Mouse (Mus musculus) forebrain, embryonic 13.5 days (tissue): ENCODE data around the gene Gpx4. TPM values are rescaled to one million over a fixed set of nuclear protein-coding genes. Genes with fewer than 3 reads are reported as not detected.
"Not testable (repeated sequence)": the region's sequence is repeated elsewhere in the genome, so short reads cannot be mapped to it uniquely, and the experiment has no call there.

ENCODE experiments used
- ATAC-seq: fragments of 200-750 bp; cut with Nextera tagmentation; 2 replicates; pipeline ENCODE4 v1.8.0; 2017
- H3K27ac ChIP-seq: fragments of 300-500 bp; sonication (generic); 2 replicates; pipeline ENCODE4 v1.5.1; 2015; ENCODE audit warnings: inconsistent platforms, mild to moderate bottlenecking, moderate library complexity
- H3K27me3 ChIP-seq: fragments of 300-500 bp; sonication (generic); 2 replicates; pipeline ENCODE4 v1.6.1; 2015; ENCODE audit warnings: mild to moderate bottlenecking, inconsistent platforms
- H3K36me3 ChIP-seq: fragments of 300-500 bp; sonication (generic); 2 replicates; pipeline ENCODE4 v1.6.1; 2015; ENCODE audit warnings: mild to moderate bottlenecking, inconsistent platforms; ENCODE audit not compliant: poor library complexity, severe bottlenecking
- H3K4me1 ChIP-seq: fragments of 300-500 bp; sonication (generic); 2 replicates; pipeline ENCODE4 v1.6.1; 2015; ENCODE audit warnings: inconsistent platforms
- H3K4me2 ChIP-seq: fragments of 300-500 bp; sonication (generic); 2 replicates; pipeline ENCODE4 v1.6.1; 2015; ENCODE audit warnings: inconsistent platforms, mild to moderate bottlenecking, moderate library complexity
- H3K4me3 ChIP-seq: fragments of 300-500 bp; sonication (generic); 2 replicates; pipeline ENCODE4 v1.5.1; 2015; ENCODE audit warnings: mild to moderate bottlenecking, inconsistent platforms
- H3K9ac ChIP-seq: fragments of 300-500 bp; sonication (generic); 2 replicates; pipeline ENCODE4 v1.6.1; 2015; ENCODE audit warnings: mild to moderate bottlenecking, inconsistent platforms
- H3K9me3 ChIP-seq: fragments of 300-500 bp; sonication (generic); replicated peaks from 2 replicates; pipeline ENCODE4 v1.6.1; 2016; ENCODE audit warnings: inconsistent platforms
- WGBS: fragments of 180-500 bp; shearing (Covaris S2); methylation state at CpG from one replicate; pipeline ENCODE4 v1.1.7; 2015; 5-methylcytosine and 5-hydroxymethylcytosine counted together
- polyA plus RNA-seq: library from polyadenylated mRNA; unstranded; fragments of >200 nt; fragmentation: Nextera tagmentation; extraction: Ambion mirVana; gene quantifications from 2 replicates; pipeline ENCODE4 v1.2.1, GENCODE M21; 2015

Gpx4 gene
- polyA plus RNA-seq, 1 experiment from 2014 or later = 487 TPM

GRCm38 (mm10) chr10:80053831-80054815 lies 7.2 kb downstream of the Gpx4 start:
- Histone ChIP-seq H3K36me3 (peaks cover 38% of the 10 kb centered on the region), H3K9me3 (no peaks in the 10 kb centered on the region), H3K27ac (peak overlapping the region; percentile 96), H3K27me3 (no peaks in the 10 kb centered on the region), H3K4me3 (peak overlapping the region; percentile 85), H3K4me1 (peaks cover 18% of the 10 kb centered on the region), H3K4me2 (peak overlapping the region; percentile 84), H3K9ac (peak overlapping the region; percentile 94)
- 2% methylated on average over 73 of the region's 77 CpGs for WGBS
- peak; percentile 50 for ATAC-seq

GRCm38 (mm10) chr10:80054911-80055310 lies 7.9 kb downstream of the Gpx4 start:
- H3K27me3 ChIP-seq, H3K9me3 ChIP-seq, ATAC-seq: not testable (repeated sequence)
- Histone ChIP-seq H3K36me3 (peaks cover 46% of the 10 kb centered on the region), H3K27ac (0 out of 2 replicates have a peak overlapping the region, but pooled peaks have one; percentile 96), H3K9ac (peak overlapping the region; percentile 94), H3K4me1 (peaks cover 18% of the 10 kb centered on the region), H3K4me3 (peak overlapping the region; percentile 85), H3K4me2 (peak overlapping the region; percentile 84)
- 48% methylated on average over 3 of the region's 3 CpGs for WGBS

- peak overlapping the region; percentile 85 for H3K4me3 ChIP-seq
- H3K9ac ChIP-seq = peak overlapping the region; percentile 94
- no peaks in the 10 kb centered on the region for H3K27me3 ChIP-seq
- 84% methylated on average over 5 of the region's 5 CpGs for WGBS
- peaks cover 18% of the 10 kb centered on the region for H3K4me1 ChIP-seq
- no peaks in the 10 kb centered on the region for H3K9me3 ChIP-seq
- no peak for ATAC-seq
- no peak overlapping the region for H3K27ac ChIP-seq
- H3K36me3 ChIP-seq = peaks cover 51% of the 10 kb centered on the region
- peak overlapping the region; percentile 84 for H3K4me2 ChIP-seq
These were observed 8.4 kb downstream of the Gpx4 start for GRCm38 (mm10) chr10:80055364-80055763.

GRCm38 (mm10) chr10:80055891-80056290 lies 8.9 kb downstream of the Gpx4 start:
- peaks cover 56% of the 10 kb centered on the region for H3K36me3 ChIP-seq

GRCm38 (mm10) chr10:80056506-80056905 lies 9.5 kb downstream of the Gpx4 start:
- H3K36me3 ChIP-seq = peaks cover 62% of the 10 kb centered on the region
- ATAC-seq = no peak

More at GRCm38 (mm10) chr10:80055891-80056290, 8.9 kb downstream of the Gpx4 start:
- Histone ChIP-seq H3K27ac (no peak overlapping the region), H3K9me3 (no peaks in the 10 kb centered on the region), H3K4me2 (no peak overlapping the region), H3K4me3 (no peak overlapping the region), H3K4me1 (peaks cover 18% of the 10 kb centered on the region), H3K9ac (no peak overlapping the region), H3K27me3 (no peaks in the 10 kb centered on the region)
- WGBS = 90% methylated on average over 9 of the region's 10 CpGs
- ATAC-seq = no peak

GRCm38 (mm10) chr10:80056976-80057682 lies 10.2 kb downstream of the Gpx4 start:
- H3K4me3 ChIP-seq = no peak overlapping the region
- H3K4me1 ChIP-seq = peaks cover 18% of the 10 kb centered on the region
- 93% methylated on average over 27 of the region's 27 CpGs for WGBS
- H3K4me2 ChIP-seq = no peak overlapping the region
- no peak for ATAC-seq
- no peaks in the 10 kb centered on the region for H3K9me3 ChIP-seq
- H3K9ac ChIP-seq = no peak overlapping the region
- no peaks in the 10 kb centered on the region for H3K27me3 ChIP-seq
- H3K36me3 ChIP-seq = peaks cover 67% of the 10 kb centered on the region
- no peak overlapping the region for H3K27ac ChIP-seq

More at GRCm38 (mm10) chr10:80056506-80056905, 9.5 kb downstream of the Gpx4 start:
- Histone ChIP-seq H3K9me3 (no peaks in the 10 kb centered on the region), H3K4me2 (no peak overlapping the region), H3K9ac (no peak overlapping the region), H3K27ac (no peak overlapping the region), H3K4me3 (no peak overlapping the region), H3K4me1 (peaks cover 18% of the 10 kb centered on the region), H3K27me3 (no peaks in the 10 kb centered on the region)
- WGBS = 95% methylated on average over 4 of the region's 4 CpGs

- Histone ChIP-seq H3K4me2 (no peak overlapping the region), H3K27ac (no peak overlapping the region), H3K27me3 (no peaks in the 10 kb centered on the region), H3K36me3 (peaks cover 74% of the 10 kb centered on the region), H3K9ac (no peak overlapping the region), H3K4me1 (peaks cover 18% of the 10 kb centered on the region), H3K4me3 (no peak overlapping the region), H3K9me3 (no peaks in the 10 kb centered on the region)
- ATAC-seq = no peak
- WGBS = 83% methylated on average over 30 of the region's 30 CpGs
These were observed 10.8 kb downstream of the Gpx4 start for GRCm38 (mm10) chr10:80057683-80058326.

GRCm38 (mm10) chr10:80063104-80063503 lies 16.1 kb downstream of the Gpx4 start:
- no peak overlapping the region for H3K27ac ChIP-seq

GRCm38 (mm10) chr10:80063877-80064650 lies 17.1 kb downstream of the Gpx4 start:
- no peaks in the 10 kb centered on the region for H3K4me1 ChIP-seq
- no peak overlapping the region for H3K9ac ChIP-seq
- no peaks in the 10 kb centered on the region for H3K9me3 ChIP-seq
- WGBS = 73% methylated on average over 23 of the region's 23 CpGs
- no peak for ATAC-seq
- no peak overlapping the region for H3K4me2 ChIP-seq
- H3K4me3 ChIP-seq = no peak overlapping the region
- no peak overlapping the region for H3K27ac ChIP-seq
- no peaks in the 10 kb centered on the region for H3K27me3 ChIP-seq
- peaks cover 72% of the 10 kb centered on the region for H3K36me3 ChIP-seq

More at GRCm38 (mm10) chr10:80063104-80063503, 16.1 kb downstream of the Gpx4 start:
- no peak overlapping the region for H3K4me2 ChIP-seq
- no peak overlapping the region for H3K9ac ChIP-seq
- peaks cover 82% of the 10 kb centered on the region for H3K36me3 ChIP-seq
- H3K4me3 ChIP-seq = no peak overlapping the region
- WGBS = 93% methylated on average over 5 of the region's 5 CpGs
- ATAC-seq = no peak
- no peaks in the 10 kb centered on the region for H3K4me1 ChIP-seq
- H3K27me3 ChIP-seq = no peaks in the 10 kb centered on the region
- H3K9me3 ChIP-seq = no peaks in the 10 kb centered on the region

- H3K27me3 ChIP-seq = no peaks in the 10 kb centered on the region
- no peaks in the 10 kb centered on the region for H3K9me3 ChIP-seq
- no peak for ATAC-seq
- no peak overlapping the region for H3K9ac ChIP-seq
- no peak overlapping the region for H3K4me3 ChIP-seq
- 86% methylated on average over 6 of the region's 7 CpGs for WGBS
- H3K36me3 ChIP-seq = peaks cover 22% of the 10 kb centered on the region
- H3K27ac ChIP-seq = no peak overlapping the region
- H3K4me2 ChIP-seq = no peak overlapping the region
- H3K4me1 ChIP-seq = peaks cover 6% of the 10 kb centered on the region; the same call in 1 of the 2 replicates
These were observed 22.3 kb downstream of the Gpx4 start for GRCm38 (mm10) chr10:80069251-80069650.

GRCm38 (mm10) chr10:80069948-80070450 lies 23.0 kb downstream of the Gpx4 start:
- no peak for ATAC-seq
- H3K4me3 ChIP-seq = no peak overlapping the region
- H3K36me3 ChIP-seq = peaks cover 14% of the 10 kb centered on the region
- whole genome bisulfite sequencing = 95% methylated on average over 4 of the region's 4 CpGs
- no peak overlapping the region for H3K27ac ChIP-seq
- no peak overlapping the region for H3K9ac ChIP-seq
- no peaks in the 10 kb centered on the region for H3K27me3 ChIP-seq
- H3K9me3 ChIP-seq = no peaks in the 10 kb centered on the region
- H3K4me1 ChIP-seq = peaks cover 6% of the 10 kb centered on the region; the same call in 1 of the 2 replicates
- H3K4me2 ChIP-seq = no peak overlapping the region
